Mouse (Mus musculus) 416B (cell line): ENCODE measurements around the gene Erf.

Experiments
- DNase-seq: peaks from one replicate; pipeline ENCODE4 v3.0.0; 2011; ENCODE audit warnings: low read depth

Gene Erf

GRCm38 (mm10) chr7:25206094-25206830 lies 44.3 kb downstream of the Erf start:
- DNase-seq: no peak

DNA sequence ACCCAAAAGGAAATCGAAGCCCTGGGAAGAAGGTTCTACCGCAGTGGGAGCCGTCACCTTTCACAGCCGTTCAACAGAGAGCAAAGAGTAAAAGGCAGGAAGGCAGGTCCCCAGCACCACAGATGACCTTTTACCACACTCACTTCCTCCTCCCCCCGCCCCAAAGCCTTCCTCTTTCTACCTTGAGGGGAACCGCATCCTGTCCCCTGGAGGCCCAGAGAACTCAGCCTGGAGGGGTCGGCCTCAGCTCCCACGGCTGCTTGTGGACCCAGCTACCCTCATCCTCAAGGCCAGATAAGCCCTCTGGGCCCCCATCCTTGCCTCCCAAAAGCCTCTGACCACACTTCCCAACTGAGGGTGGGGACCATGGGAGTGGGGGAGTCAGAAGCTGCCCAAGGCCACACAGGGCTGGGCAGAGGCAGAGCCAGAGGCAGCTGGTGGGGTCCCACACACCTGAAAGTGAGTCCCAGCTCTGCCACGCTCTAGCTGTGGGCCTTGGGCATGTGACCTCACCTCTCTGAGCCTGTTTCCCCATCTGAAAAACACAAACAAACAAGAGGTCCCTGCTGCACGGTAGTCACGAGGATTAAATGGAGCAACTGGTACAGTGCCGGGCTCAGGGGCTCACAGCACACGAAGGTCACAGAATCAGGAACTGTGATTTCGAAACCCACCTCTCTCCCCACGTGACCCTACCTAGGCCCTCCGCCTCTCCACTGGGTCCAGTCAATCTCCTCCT lies 45.0 kb downstream of the Erf start:
- DNase-seq: peak; percentile 78

GRCm38 (mm10) chr7:25203624-25204023 lies 46.9 kb downstream of the Erf start:
- no peak for DNase-seq

DNA sequence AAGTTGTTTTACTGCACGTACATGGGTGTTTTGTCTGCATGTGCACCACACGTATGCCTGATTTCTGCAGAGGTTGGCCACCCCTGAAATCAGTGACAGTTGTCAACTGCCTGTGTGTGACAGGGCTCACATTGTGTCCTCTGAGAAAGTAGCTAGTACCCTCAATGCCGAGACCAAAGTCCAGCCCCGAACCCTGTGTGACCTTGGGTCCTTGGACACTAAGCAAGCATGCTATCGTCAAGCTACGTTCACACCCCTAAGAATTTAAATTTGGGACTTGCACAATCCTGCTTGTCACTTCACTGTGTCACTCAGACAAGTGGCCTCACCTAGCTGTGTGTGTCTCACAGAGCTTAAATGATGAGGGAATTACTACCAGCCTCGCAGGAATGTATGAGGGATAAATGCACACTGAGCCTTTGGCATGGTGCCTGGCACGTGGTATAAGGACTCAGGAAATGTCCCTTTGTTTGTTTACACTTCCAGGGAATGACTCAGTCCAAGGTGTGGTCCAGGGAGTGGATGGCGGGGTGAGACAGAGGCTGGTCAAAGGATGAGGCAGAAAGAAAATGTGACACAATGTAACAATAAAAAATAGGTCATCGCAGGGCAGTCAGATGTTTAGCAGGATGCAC lies 53.1 kb downstream of the Erf start:
- peak; percentile 47 for DNase-seq

DNA sequence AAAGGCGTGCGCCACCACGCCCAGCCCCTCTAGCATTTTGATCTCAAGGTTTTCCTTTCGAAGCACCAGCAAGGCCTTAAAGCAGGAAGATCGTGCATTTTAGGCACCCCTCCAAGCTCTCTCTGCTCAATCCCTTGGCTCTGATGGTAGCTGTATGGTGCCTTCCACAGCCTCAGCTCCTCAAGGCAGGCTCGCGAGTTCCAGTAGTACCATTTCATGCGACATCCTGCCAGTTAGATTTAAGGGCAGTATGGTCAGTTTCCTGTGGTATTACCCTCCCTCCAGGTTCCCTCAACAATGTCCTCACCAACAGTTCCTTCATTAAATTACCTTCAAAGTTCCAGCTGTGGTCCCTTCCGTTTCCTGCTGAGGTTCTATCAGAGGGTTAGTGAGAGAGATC lies 54.5 kb downstream of the Erf start:
- peak; percentile 48 for DNase-seq

GRCm38 (mm10) chr7:25195148-25195547 lies 55.4 kb downstream of the Erf start:
- no peak for DNase-seq
